Mouse (Mus musculus) bone marrow macrophage, adult 2 months (primary cell): ENCODE data around the gene Pafah1b1.

Source experiments
- CTCF ChIP-seq: IDR thresholded peaks from 2 replicates; pipeline ENCODE4 v1.5.1; 2012; ENCODE audit warnings: low read depth, mild to moderate bottlenecking, low read length, moderate library complexity
- POLR2A ChIP-seq: IDR thresholded peaks from 2 replicates; pipeline ENCODE4 v1.6.1; 2012; ENCODE audit warnings: mild to moderate bottlenecking, low read depth, low read length, borderline replicate concordance

GRCm38 (mm10) chr11:74649095-74649646, 75.3 kb downstream of the Pafah1b1 start, which contains the start of gene Cluh:
- TF ChIP-seq CTCF = no peak
- TF ChIP-seq POLR2A = no peak
